Mouse (Mus musculus) neural tube, embryonic 10.5 days (tissue): ENCODE data around the gene Dpp6.

Experiments used
- DNase-seq: peaks from one replicate; pipeline ENCODE4 v3.0.0-alpha.2; 2017; ENCODE audit warnings: low spot score; ENCODE audit errors: extremely low spot score

Gene Dpp6

DNA sequence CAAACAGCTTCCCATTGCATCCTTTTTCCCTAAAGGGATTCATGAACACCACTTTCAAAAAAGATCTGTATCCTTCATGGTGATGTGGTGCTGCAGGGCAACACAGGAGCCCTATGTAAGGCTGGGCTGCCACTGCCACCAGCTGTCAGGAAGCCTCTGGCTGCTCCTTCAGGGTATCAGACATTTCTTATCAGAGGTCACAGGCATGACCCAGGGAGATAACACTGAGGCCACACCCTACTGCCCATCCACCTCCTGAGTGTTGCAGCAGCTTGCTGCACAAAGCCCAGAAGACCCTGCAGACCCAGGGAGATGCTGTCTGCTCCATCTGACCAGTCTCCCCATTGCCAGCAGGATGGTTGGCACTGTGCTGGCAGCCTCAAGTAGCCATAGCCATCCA lies 841.6 kb downstream of the Dpp6 start:
- DNase-seq, result no peak

DNA sequence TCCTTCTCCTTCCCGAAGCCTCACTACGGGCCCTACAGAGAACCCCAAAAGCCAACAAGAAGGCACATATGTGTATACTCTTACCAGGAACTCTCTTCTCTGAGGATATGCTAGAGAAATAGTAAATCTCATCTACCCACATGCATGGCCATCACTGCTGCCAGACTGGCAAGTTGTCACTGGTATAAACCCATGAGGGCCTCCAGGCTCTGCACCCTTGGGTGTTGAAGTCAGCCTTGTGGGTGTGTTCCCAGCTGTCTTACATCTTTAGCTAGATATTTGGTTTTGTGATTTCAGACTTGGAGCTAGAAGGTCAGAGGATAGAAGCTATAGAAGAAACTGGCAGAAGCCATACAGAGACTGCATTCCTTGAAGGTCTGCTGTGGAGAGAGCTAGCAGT lies 842.0 kb downstream of the Dpp6 start:
- DNase-seq, result no peak

- DNase-seq, result no peak
Measured at GRCm38 (mm10) chr5:27659781-27660180, 842.8 kb downstream of the Dpp6 start.

DNA sequence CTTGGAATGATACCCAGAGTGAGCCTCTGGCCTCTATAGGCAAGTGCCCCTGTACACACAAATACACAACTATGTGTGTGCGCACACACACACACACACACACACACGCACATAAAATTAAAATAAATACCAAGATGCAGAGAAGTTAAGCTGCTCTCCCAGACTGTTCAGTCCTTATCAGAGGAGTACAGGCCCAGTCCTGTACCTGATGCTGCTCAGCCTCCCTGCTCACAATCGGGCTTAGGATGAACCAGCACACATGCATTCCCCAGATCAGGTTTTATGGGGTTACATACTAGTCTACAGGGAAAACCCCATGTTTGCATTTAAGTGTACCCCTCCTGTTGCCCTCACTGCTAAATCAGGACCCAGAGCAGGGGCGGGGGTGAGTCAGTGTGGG lies 847.1 kb downstream of the Dpp6 start:
- no peak for DNase-seq

DNA sequence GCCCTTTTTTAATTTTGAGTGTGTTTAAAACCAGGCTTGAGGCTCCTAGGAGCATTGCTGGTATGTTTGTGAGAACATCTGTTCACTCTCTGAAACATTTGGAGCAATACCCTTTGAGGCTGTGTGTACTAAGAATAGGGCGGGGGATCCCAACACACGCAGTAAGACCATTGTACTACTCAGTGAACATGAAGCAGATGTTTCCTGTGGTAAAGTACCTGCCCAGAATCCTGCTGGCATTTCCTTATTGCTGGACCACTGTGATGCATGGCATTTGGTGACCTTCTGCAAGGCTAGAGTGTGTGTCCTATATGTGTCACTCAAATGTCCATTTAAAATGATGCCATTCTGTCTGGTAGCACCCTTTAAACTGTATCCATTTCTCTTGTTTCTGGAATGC lies 854.5 kb downstream of the Dpp6 start:
- DNase-seq, result no peak

GRCm38 (mm10) chr5:27677247-27677666 lies 860.3 kb downstream of the Dpp6 start:
- peak; percentile 32 for DNase-seq

- DNase-seq, result no peak
Measured at GRCm38 (mm10) chr5:27679151-27679550, 862.1 kb downstream of the Dpp6 start.

DNA sequence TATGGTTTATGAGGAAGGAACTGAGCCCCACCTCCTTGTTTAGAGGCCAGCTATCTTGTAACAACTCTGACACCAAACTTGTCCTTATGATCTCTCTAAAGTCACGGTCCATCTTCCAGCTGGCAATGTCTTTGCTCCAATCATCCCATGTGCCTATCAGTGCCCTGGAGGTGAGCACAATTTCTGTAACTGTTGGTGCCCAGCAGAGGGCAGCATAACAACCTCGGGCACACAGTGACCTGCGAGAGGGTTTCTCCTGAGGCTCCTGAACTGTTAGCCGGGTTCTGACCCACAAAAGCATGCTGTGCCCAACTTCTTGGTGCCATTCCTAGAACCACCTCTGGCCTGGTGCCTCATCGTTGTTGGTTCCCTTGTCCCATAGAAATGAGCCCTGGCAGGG lies 863.5 kb downstream of the Dpp6 start:
- peak; percentile 40 for DNase-seq

DNA sequence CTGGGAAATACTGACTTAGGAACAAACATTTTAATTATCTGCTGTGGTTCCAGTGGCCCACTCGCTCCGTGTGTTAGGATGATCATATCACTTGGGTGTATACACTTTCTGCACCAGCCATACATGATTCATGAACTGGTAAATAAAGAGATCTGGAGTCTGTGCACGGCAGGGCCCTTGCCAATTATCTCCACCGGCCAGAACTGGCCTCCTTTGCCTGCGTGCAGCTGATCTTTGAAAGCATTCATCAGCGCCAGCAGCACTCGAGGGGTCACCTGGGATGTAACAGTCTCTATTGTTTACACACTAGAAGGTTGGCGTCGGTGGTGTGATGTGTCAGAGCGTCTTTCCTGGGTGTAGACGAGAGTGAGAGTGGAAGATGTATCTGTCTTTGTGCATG lies 868.2 kb downstream of the Dpp6 start:
- DNase-seq, result no peak

GRCm38 (mm10) chr5:27685923-27686322 lies 868.9 kb downstream of the Dpp6 start:
- no peak for DNase-seq

DNA sequence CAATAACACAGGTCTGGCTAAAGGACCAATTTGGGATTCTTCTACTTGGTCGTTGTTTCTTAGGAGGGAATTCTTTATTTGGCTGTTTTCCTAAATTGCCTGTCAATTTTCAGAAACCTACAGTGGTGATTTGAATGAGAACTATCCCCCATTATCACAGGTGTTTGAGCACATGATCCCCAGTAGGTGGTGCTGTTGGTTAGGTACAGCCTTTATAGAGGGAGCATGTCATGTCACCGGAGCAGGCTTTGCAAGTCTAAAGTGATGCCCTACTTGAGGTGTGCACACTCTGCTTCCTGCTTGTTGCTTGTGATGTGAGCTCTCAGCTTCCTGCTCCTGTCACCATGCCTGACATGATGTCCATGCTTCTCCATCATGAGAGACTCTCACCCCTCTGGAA lies 870.3 kb downstream of the Dpp6 start:
- DNase-seq, result no peak

DNA sequence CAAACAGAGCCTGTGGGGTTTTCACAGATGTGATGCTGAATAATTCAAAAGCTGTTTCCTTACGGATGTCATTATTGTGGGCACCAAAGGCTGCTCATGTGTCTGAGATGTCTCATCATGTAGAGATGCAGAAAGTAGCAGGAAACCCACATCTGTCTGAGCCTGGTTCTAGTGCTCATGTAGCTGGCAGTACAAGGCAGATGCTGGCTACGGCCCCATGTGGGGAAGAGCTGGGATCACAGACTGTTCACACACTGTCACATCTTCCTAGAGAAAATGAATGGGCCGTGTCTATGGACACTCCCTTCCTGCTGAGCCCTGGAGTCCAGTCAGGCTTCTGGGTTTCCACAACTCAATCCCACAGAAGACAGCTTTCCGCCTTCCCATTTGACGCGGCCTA lies 885.5 kb downstream of the Dpp6 start:
- DNase-seq, result no peak

DNA sequence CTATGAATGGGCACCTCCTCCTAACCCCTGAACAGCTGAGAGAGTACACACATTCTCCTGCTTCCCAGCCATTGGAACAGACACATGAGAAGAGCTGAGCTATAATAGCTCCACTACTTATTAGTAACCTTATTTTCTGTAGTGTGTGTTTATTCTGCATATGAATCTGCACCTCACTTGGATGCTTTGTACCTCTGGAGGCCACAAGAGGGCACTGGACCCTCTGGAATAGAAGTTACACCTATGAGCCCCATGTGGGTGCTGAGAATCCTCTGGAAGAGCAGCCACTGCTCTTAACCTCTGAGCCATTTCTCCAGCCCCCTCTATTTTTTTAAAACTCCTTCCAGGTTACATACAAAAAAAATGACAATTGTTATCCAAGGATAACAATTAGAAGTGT lies 888.0 kb downstream of the Dpp6 start:
- DNase-seq, result no peak

DNA sequence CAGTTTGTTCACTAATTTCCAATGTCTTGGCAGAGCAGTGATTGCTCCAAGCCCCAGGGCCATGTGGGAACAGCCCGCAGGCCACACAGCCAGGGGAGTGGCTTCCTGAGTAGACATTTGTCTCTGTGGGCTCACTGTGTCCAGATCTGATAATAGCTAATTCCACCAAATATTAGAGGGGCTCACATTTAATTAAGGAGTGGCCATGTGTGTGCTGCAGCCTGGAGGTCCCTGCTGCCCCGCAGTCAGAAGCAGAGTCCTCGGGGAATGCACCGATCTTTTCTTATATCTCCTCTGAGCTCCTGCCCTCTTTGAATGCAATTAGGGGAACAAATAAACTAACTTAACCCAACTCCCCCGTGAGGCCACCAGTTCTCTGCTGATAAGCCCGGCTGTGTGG lies 889.5 kb downstream of the Dpp6 start:
- DNase-seq, result no peak

GRCm38 (mm10) chr5:27707283-27707682 lies 890.3 kb downstream of the Dpp6 start:
- no peak for DNase-seq

- peak; percentile 37 for DNase-seq
Measured at GRCm38 (mm10) chr5:27708209-27708608, 891.2 kb downstream of the Dpp6 start.

GRCm38 (mm10) chr5:27711461-27712192 lies 894.6 kb downstream of the Dpp6 start:
- DNase-seq, result no peak

DNA sequence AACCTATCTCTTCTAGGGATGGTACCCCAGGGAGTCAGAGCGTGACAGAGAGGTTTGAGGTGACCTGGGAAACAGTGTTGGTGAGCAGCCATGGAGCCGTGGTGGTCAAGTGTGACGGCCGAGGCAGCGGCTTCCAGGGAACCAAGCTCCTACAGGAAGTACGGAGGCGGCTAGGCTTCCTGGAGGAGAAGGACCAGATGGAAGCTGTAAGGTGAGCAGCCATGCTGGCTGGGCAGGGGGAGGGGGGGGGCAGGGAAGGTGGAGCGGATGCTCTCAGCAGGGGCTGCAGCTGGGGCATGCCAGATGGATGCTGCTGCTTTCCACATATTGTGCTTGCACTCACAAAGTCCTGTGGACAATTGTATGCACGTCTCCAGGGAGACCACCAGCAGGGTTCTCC lies 897.4 kb downstream of the Dpp6 start:
- DNase-seq, result peak; percentile 17

GRCm38 (mm10) chr5:27716026-27716425 lies 899.0 kb downstream of the Dpp6 start:
- no peak for DNase-seq

DNA sequence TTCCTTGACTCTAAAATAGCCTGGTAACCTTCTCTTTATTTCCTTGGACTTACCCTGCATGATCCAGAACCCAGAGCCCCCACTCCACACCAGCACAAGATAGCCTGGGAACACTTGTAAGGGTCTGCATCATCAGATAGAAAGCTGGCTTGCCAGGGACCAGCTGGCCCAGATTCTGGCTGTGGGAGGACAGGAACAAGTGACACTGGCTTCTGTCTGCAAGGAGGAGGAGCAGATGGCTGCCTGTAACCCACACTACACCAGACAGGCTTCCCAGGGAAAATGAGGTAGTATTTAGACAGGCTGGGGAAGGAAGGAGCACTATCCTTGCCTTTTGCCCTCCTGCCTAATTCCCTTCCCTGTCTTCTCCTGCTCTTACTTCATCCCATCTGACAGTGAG lies 900.3 kb downstream of the Dpp6 start:
- DNase-seq, result no peak

DNA sequence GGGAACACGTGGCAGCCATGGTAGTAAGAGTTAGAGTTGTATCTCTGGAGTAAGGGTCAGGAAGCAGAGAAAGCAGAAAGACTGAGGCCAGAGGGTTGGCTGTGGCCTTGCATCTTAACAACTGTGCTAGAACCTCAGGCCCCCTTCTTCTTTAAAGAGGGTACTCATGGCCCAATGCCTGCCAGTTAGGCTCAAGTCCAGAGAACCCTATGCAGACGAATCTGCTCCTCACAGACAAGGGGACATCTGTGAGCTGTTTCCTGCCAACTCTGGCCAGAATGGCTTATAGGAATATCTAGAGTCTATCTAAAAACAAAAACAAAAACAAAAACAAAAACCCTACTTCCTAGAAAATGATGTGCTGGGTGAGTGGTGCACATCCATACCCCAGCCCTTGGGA lies 902.3 kb downstream of the Dpp6 start:
- no peak for DNase-seq

DNA sequence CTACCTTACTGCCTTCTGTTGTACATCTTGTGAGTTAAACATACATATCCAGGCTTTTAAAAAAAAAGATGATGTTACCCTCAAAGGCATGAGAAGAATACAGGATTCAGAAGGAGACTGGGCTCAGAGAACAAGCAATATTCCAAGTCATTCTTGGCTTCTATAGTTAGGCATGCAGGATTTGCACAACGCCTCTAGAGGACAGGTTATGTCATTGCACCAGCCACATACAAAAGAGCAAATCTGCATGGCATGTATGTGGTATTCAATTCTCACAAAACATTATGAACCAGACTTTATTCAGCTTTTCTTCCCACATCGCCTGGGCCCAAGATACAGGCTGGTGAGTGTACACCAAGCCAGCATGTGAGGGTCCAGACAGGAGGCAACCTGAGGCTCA lies 907.5 kb downstream of the Dpp6 start:
- no peak for DNase-seq

DNA sequence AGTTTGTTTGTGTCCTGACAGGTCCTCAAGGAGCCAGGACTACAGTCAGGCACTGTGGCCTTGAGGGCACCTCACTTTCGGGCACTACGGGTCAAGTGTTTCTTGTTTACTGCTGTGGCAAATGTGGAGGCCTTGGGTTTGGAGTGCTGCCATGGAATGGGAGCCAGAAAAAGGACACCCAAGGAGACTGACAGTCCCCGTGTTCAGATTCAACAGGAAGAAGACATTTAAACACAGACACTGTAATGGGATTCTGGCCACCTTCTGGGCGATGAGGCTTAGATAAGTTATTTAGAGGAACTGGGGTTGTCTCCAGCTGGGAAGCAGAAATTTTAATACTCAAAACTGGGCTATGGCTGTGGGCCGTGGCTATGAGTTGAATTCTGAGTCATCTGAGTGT lies 913.7 kb downstream of the Dpp6 start:
- no peak for DNase-seq

- DNase-seq, result no peak
Measured at GRCm38 (mm10) chr5:27731392-27731791, 914.4 kb downstream of the Dpp6 start.
